Mouse (Mus musculus): ENCODE results near the gene Fndc3b. TPM values are rescaled to one million over a fixed set of nuclear protein-coding genes. Genes with fewer than 3 reads are reported as not detected.

The Fndc3b gene
- total RNA-seq (2015; ENCODE audit: low replicate concordance): 6.7 and 7.7 TPM in 2 replicates
- 1.3 and 1.5 TPM in 2 replicates for total RNA-seq (2017; ENCODE audit: low replicate concordance)

DNA sequence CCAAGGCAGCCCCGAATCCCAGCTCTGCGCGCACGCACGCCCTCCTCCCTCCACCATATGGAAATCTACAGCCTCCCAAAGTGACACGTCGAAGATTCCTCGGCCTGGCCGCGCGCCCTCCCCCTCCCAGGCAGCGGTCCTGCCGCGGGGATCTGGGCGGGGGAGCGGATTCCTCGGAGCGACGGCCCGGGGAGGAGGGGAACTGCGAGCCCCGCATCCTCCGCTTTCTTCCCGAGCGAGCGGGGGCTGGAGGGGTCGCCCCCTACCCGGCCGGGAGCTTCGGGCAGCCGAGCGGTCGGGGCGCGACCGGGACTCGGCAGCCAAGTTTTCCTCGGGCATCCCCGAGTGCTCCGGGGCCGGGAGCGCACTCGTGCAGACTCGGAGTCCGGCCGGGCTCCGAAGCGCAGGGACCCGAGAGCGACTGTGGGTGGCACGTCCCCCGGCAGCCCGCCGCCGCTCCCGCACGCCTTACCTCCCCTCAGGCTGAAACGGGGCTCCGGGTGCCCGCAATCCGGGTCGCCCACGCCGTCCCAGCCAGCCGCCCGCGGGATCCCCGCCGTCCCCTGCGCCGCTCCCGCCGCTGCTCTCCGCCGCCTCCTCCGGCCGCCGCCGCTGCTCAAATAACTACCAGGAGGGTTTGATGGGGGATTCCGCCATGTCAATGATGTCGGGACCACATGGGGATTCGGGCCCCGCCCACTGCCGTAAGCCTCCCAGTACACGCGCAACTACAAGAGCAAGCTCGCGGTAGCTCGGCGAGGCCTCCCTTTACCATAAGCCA, at the start of gene Fndc3b:
Gene Fndc3b, minus strand, starts transcription at position 660 of the 781 bp plus-strand sequence.
- no peak for ATAC-seq (replicated peaks; ENCODE audit: low FRiP score, poor library complexity, severe bottlenecking)

DNA sequence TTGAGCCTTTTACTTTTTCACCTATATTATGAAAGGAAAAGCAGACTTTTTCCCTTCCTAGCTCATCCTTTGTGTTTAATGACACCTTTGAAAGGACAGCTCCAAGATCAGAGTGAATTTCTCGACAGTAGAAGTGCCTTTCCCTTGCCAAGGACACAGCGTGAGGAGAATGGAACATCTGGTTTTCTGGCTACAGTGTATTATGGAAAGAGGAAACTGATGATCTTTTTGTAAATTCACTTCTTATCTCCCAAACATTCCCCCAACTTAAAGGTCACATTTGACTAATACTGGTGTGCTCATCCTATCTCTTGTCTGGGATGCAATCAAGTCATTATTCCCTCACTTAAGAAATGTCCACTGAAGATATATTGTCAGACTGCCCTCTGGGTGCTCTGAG, 49.2 kb upstream of the Fndc3b start:
- ATAC-seq (replicated peaks; ENCODE audit: low FRiP score, poor library complexity, severe bottlenecking): no peak

DNA sequence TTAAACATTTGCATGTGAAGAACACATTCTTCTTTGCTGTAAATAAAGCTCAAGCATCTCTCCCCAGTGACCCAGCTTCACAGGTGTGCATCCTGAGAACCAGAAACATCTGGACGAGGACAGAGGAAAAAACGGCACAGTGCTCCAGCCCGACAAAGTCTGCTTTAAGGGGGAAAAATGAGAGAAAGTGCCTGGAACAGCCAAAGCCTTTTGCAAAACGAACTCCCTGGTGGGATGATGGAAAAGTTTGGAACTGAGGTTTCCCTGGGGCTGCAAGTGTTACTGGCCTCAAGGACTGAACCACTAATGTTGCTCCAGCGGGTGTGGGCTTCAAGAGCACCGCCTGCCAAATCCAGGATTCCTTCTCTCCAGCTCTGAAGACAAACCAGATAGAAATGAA, 47.9 kb upstream of the Fndc3b start:
- ATAC-seq (replicated peaks; ENCODE audit: low FRiP score, poor library complexity, severe bottlenecking): no peak

DNA sequence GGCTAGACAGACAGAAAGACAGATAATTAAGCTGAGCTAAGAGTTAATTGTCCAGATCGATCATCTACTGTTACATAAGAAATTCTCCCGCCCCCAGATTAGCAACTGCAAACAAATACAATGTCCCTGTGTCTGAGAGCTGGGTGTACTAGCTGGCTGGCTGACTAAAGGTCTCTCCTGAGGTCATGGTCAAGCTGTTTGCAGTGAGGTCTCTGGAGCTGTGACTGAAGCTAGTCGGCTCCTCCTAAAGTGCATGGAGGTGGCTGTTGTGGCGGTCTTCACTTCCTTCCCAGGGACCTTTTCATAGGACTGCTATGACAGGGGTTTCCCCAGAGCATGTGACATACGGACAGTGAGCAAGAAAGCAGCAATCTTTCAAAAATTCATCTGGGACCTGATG, 40.5 kb upstream of the Fndc3b start:
- no peak for ATAC-seq (replicated peaks; ENCODE audit: low FRiP score, poor library complexity, severe bottlenecking)

DNA sequence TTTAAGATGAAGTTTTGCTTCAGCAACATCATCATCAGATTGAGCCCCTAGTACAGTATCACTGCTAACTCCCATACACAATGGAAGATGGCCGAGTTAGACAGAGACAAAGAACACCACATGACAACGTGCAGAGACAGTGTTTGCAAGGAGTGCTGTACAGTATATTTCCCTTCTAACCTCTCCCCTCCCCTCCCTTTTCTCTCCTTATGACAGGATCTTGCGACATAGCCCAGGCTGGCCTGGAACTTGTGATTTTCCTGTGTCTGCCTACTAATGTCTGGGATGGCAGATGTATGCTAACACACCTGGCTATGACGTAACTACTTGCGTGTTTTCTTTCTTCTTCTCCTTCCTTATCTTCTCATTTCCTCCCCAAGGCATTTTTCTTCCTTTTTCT, 40.0 kb upstream of the Fndc3b start:
- ATAC-seq (replicated peaks; ENCODE audit: low FRiP score, poor library complexity, severe bottlenecking): no peak

DNA sequence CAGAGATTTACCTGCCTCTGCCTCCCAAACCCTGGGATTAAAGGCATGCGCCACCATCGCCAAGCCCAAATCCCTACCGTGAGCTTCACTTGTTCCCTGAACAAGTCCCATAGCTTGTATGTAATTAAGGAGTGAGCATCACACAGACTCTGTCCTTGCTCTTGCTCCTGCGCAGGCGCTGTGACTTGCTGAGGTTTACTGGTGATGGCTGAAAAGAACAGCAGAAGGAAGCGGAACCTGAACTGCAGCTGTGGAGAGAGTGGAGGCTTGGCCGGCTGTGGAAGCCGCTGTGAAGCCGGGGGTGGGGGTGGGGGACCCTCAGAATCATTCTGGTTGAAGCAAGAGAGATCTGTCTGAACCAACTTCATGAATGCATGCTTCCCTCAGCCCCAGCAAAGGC, 34.5 kb upstream of the Fndc3b start:
- ATAC-seq (replicated peaks; ENCODE audit: low FRiP score, poor library complexity, severe bottlenecking): no peak

DNA sequence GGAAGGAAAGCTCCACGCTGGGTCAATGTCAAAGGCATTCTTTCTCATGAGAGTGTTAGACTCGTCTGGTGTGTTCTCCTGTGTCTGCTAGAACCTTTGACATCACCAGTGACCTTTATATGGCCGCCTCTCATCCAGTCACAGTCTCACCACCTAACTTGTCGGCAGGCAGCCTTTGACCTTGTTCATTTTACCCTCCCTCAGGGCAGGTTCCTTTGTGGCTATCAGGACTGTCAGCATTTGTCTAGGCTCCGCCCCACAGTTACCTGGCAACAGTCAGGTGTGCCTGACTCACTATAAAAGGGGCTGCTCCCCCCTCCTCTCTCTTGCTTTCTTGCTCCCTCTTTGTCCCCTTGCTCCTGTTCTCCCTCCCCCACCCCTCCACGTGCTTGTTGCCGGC, 33.6 kb upstream of the Fndc3b start:
- ATAC-seq (replicated peaks; ENCODE audit: low FRiP score, poor library complexity, severe bottlenecking): no peak

DNA sequence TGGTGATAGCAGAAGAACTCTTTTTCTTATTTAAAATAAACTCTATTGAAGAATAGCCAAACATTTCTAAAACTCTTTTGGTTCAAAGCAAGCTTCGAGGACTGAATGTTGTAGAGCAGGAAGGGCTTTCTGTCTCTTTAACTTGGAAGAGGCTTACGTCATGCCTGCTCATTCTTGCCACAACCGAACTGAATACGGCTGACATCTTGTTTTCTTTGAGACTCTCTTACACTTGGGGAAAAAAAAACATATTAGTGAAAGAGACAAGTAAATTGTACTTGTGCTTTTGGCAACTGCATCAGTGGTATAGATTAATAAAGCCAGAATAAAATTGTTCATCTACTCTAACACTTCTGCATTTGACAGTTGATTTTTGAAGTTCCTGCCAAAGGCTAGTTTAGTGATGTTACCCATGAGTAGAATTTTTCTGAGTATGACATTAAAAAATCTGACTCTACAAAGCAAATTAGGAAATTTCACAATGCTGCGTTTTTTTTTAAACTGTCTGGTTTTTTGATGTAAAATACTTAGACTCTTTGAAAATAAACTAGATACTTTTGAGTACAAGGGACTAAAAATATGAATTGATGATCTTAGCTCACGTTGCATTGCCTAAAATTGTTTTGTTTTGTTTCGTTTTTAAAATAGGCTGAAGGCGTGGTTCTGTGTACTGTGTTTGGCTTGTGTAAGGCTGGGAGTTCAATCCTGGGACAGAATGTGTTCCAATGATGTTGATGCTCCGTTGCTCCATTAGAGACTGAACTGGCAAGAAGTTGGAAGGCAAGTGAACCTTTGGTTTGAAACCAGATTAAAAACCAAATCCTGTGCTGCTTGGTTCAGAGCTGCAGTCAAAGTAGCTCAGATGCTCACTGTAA, 32.4 kb upstream of the Fndc3b start:
- no peak for ATAC-seq (replicated peaks; ENCODE audit: low FRiP score, poor library complexity, severe bottlenecking)

DNA sequence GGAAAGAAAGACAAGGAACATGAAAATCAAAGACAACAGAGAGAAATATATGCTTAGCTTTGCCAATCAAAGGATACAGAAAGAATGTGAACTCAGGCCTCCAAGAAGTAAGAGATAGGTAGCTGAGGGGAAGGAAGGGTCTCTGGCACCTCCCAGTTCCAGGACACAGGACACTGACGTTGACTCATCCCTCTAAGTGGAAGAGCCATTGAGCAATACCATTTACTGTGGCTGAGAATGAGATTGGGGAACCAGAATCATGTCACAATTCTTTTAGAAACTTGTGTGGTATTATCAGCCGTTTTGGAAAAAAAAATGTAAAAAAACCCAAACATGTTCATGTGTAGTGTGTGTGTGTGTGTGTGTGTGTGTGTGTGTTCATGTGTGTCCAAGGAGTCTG, 31.0 kb upstream of the Fndc3b start:
- no peak for ATAC-seq (replicated peaks; ENCODE audit: low FRiP score, poor library complexity, severe bottlenecking)

DNA sequence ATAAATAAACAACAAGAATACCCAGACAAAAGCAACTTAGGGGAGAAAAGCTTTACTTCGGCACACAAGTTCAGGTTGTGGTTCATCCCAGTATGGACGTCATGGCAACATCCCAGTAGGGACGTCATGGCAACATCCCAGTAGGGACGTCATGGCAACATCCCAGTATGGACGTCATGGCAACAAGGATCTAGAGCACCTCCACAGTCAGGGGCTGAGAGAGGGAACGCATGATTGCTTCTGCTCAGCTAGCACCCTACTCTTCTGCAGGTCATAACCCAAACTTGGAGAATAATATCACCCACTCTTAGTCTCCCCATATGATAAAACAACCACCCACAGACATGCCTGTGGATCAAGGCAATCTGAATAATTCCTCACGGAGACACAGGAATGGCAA, 29.0 kb upstream of the Fndc3b start:
- ATAC-seq (replicated peaks; ENCODE audit: low FRiP score, poor library complexity, severe bottlenecking): no peak

DNA sequence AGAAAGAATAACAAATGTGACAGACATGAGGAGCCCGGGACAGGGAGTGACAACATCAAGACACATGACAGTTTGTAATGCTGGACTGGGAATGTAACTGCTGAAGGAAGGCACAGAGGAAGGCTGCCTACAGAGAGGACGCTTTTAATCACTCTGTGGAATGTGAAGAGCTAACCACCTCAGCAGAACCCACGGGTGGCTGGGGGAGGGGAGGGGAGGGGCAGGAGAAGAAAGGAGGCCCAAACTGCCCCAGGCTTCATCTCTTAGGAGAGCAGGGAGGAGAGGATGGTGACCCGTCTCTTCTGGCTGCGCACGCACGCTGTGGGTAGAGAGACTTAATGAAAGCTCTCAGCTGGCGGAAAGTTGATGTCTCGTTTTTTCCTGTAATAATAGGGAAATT, 25.1 kb upstream of the Fndc3b start:
- no peak for ATAC-seq (replicated peaks; ENCODE audit: low FRiP score, poor library complexity, severe bottlenecking)

DNA sequence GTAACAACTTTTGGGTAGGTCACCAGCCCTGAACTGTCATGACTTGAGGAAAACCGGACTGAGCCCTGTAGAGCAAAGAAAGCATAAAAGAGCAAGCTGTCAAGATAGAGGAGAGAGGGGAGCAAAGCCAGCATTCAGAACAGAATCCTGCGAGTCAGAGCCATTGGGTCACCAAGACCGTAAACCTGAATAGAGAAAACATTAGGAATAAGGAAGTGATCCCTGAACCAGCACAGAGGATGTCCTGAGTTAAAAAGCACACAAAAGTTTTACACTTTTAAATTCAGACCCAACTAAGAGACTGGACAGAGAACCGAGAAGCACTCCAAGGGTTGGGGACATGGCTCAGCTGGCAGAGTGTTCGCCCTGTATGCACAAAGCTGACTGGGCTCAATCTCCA, 24.0 kb upstream of the Fndc3b start:
- no peak for ATAC-seq (replicated peaks; ENCODE audit: low FRiP score, poor library complexity, severe bottlenecking)

DNA sequence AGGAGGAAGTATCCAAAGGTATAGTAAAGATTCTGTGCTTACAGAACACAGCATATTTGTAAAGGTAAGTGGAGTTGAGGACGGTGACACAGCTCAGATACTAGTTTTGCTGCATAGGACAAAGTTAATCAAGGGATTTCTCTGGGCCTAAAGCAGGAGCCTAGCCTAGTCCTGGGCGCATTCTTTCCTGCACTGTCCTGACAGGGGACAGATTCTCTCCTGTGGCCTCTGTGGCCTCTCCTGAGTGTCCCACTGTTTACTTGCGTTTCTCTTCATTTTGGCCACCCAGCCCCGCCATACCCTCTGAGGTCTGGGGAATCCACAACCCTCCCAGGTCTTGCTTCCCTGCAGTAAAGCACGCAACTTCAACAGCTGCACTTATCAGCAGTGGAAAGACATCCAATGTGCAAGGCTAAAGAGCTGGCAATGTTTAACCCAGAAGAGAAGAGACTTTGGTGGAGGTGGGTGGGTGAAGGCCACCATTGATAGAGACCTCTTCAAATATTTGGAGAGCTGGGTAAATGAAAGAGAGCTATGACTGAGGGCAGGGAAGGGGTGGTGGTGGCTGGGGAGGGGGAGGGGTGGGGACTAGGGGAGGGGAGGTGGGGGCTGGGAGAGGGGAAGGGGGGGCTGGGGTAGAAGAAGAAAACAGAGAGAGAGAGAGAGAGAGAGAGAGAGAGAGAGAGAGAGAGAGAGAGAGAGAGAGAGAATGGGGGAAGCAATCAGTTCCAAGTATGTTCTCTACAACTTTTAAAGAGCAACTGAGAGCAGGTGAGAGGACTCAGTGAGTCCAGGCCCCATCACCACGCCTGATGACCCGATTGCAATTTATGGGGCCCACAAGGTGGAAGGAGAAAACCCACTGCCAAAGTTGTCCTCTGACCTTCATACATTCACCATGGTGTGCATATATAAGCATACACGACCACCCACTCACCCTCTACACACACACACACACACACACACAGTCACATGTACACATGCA, 18.0 kb upstream of the Fndc3b start:
- ATAC-seq (replicated peaks; ENCODE audit: low FRiP score, poor library complexity, severe bottlenecking): no peak

DNA sequence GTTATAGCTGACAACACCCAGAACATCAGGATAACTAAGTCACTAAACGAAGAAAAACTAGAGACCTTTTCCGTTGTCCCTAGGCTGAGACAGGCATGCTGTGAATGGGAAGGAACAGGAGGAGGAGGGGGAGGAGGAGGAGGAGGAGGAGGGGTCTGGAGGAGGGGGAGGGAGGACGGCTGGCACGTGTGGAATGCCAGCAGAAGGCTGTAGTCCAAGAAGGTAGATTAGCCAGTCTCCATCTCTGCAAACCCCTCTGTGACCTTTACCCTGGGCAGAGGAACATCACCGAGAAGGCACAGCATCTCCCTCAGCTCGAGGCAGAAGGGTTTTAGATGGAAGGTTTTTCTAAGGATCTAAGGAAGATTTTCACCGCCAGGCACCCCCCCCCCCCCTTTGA, 17.1 kb upstream of the Fndc3b start:
- ATAC-seq (replicated peaks; ENCODE audit: low FRiP score, poor library complexity, severe bottlenecking): no peak

DNA sequence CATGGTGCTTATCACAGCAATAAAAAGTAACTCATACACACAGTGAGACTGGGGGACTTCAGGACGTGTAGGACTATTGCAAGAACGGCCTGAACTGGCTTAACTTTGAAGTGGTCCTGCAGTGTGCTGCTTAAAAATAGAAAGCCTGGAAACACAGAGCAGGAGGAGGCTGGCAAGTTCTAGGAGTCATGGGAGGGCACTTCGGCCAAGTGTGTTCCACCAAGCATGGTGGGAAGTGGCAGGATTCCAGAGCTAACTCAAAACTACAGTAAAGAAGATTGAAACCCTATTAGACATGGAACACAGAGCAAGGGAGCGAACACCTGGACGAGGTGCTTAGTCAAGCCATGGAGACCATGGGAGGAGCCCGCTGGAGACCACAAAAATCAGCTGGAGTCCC, 14.6 kb upstream of the Fndc3b start:
- ATAC-seq (replicated peaks; ENCODE audit: low FRiP score, poor library complexity, severe bottlenecking): no peak

DNA sequence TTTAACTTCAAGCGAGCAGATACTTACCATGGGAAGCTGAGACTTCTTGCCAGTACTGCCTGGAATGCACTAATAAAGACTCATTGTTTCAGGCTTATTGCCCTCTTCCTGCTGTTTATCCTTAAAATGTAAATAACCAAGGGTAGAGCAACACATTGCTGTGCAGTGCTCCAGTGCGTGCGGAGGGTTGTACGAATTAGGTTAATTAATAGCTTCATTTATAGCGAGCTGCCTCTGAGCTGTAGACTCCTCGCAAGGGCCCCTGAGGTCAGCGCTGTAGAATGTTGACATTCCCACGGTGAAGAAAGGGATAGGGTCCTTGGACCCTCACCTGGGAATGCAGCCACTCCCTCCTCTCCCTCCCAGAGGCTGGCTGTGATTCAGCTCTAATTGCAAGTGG, 13.1 kb upstream of the Fndc3b start:
- ATAC-seq (replicated peaks; ENCODE audit: low FRiP score, poor library complexity, severe bottlenecking): no peak

DNA sequence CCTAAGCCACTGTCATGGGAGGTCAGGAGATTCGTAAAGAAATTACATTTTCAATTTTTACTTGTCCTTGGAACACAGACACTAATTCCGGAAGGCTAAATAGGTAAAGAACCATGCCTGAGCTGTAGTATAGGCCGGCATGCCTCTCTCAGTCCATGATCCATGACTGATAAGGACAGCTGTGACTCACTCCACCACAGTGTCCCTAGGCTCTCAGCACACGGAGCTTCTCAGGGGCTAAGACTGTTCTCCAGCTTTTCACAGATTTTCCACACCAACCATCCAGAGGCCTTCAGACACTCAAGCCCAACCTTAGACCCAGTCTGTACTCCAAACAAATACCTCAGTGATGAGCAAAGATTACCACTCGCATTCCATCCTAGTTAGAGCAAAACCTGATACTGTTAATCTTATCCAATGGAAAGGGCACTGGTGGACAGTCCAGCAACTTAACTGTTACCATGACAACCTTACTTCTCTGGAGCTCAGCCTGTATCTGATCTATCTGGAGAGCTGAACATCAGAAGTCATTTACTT, 7.8 kb upstream of the Fndc3b start:
- ATAC-seq (replicated peaks; ENCODE audit: low FRiP score, poor library complexity, severe bottlenecking): no peak

DNA sequence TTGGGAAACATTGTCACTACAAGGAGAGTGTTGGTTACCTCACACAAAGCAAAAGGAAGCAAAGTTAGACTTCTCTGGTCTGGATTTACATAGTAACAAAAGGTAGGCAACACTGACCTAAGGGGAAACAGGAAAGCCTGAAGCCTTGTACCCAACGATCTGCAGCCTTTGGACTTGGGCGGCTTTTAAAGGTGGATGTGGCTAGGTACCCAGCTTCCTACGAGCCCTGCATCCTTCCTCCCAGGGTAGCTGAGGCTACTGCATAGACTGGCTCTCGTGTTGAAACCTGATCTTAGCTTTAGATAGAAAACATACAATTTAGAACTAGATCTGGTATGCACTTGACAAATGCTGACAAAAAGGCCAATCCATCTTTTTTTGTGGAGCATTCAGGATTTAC, 2.9 kb upstream of the Fndc3b start:
- no peak for ATAC-seq (replicated peaks; ENCODE audit: low FRiP score, poor library complexity, severe bottlenecking)

DNA sequence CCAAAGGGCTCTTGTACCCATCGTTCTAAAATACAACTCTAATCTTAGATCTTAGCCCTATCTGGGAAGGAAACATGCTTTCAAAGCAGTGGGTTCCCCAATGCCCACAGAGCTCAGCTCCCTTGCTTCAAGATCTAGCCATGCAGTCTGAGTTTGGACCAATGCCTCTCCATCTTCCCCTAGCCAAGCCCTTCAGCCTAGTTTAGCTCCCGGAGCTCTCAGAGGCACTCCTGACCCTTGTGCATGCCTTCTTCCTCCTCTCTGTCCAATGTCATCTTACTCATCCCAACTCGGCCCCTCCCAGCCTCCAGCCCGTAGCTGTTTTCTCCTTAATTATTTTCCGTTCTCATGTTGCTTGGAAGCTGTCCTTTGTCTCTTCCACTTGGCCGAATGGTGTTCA, 1.3 kb upstream of the Fndc3b start:
- no peak for ATAC-seq (replicated peaks; ENCODE audit: low FRiP score, poor library complexity, severe bottlenecking)
